Mouse (Mus musculus): Measurements from ENCODE around the gene Whamm. TPM values are rescaled to one million over a fixed set of nuclear protein-coding genes. Genes with fewer than 3 reads are reported as not detected.

Whamm gene
- polyA plus RNA-seq, 1 experiment, result 7.9 TPM

- Histone ChIP-seq H3K4me1 (ENCODE audit: control insufficient read depth, insufficient read depth, low read length) (no peaks in the 10 kb centered on the region), H3K4me3 (ENCODE audit: insufficient read depth, low read length) (no peak overlapping the region), H3K27ac (ENCODE audit: insufficient read depth, low read length) (no peak overlapping the region)
- TF ChIP-seq POLR2A (IDR thresholded peaks at IDR 0.05; ENCODE audit: low read depth, low read length) (no peak), CTCF (IDR thresholded peaks at IDR 0.05; ENCODE audit: borderline replicate concordance, insufficient read depth, low read length) (no peak)
Measured at GRCm38 (mm10) chr7:81583512-81583911, 12.4 kb downstream of the Whamm start.

DNA sequence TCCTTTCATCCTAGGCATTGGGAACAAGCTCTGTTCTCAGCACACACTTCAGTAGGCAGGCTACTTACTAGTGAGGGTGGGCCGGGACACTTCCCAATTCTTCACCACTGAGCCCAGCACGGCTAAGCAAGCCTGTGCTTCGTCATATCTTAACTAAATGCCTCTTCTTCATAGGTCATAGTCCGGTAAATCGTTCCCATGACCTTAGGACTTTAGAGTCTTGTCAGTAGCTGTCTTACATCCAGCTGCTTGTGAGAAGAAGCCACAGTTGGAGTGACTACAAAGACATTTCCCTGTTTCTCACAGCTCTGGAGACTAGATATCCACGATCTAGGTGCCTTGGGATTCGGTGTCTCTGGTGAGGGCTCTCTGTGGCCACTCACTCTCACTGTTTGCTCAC, 14.3 kb downstream of the Whamm start:
- no peaks in the 10 kb centered on the region for H3K4me1 ChIP-seq (ENCODE audit: control insufficient read depth, insufficient read depth, low read length)
- no peak overlapping the region for H3K27ac ChIP-seq (ENCODE audit: insufficient read depth, low read length)
- H3K4me3 ChIP-seq (ENCODE audit: insufficient read depth, low read length), result no peak overlapping the region
- TF ChIP-seq CTCF (IDR thresholded peaks at IDR 0.05; ENCODE audit: borderline replicate concordance, insufficient read depth, low read length), result no peak
- TF ChIP-seq POLR2A (IDR thresholded peaks at IDR 0.05; ENCODE audit: low read depth, low read length), result no peak

DNA sequence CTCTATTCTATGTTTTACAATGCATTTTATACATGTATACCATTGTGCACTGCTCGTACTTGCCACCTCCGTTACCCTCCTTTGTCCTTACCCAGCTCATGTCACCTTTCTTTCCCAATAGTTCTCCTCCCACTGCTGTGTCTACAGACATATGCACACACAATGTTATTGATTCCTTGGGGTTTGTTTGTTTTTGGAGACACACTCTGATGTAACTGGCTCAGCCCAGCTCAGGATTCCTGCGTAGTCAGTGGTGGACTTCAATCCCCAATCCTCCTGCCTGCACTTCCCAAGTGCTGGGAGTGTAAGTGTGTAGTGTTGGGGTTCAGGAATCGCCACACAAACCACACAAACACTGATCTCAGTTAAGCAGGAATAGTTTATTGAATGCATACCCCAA, 16.2 kb downstream of the Whamm start:
- H3K27ac ChIP-seq (ENCODE audit: insufficient read depth, low read length), result no peak overlapping the region
- no peak for TF ChIP-seq CTCF (IDR thresholded peaks at IDR 0.05; ENCODE audit: borderline replicate concordance, insufficient read depth, low read length)
- no peak for TF ChIP-seq POLR2A (IDR thresholded peaks at IDR 0.05; ENCODE audit: low read depth, low read length)
- H3K4me3 ChIP-seq (ENCODE audit: insufficient read depth, low read length), result no peak overlapping the region
- no peaks in the 10 kb centered on the region for H3K4me1 ChIP-seq (ENCODE audit: control insufficient read depth, insufficient read depth, low read length)

DNA sequence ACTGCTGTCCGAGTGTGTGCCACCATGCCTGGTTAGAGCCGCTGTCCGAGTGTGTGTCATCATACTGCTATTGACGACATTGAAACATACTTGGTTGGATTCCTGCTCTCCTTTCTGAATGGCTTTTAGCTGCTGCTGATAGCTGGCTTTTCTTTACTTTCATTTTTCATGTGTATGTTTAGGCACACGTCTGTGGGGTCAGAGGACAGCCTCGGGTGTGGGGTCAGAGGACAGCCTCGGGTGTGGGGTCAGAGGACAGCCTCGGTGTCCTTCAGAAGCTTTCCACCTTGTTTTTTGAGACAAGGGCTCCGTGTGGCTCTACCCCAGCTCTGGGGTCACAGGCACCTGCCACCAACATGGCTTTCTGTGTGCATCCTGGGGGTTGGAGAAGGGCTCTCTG, 21.6 kb downstream of the Whamm start:
- Histone ChIP-seq H3K27ac (ENCODE audit: insufficient read depth, low read length) (no peak overlapping the region), H3K4me3 (ENCODE audit: insufficient read depth, low read length) (no peak overlapping the region), H3K4me1 (ENCODE audit: control insufficient read depth, insufficient read depth, low read length) (no peaks in the 10 kb centered on the region)
- TF ChIP-seq CTCF (IDR thresholded peaks at IDR 0.05; ENCODE audit: borderline replicate concordance, insufficient read depth, low read length) (no peak), POLR2A (IDR thresholded peaks at IDR 0.05; ENCODE audit: low read depth, low read length) (no peak)

DNA sequence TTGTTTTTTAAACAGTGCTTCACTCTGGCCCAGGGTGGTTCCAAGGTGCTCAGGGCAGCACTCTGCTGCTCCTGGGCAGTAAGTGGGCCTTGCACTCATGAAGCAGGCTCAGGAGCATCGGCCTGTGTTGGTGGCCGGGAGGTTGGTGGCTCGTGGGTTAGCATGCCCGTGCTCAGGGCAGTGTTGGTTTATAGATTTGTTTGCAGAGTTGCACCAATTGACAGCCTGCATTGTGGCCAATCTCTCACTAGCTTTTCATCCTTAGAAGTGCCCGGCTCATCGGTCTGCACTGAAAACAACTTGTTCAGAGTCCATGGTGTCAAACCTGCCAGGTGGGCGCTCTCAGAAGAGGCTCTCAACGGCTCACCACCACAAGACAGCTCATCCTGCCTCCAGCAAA, 22.3 kb downstream of the Whamm start:
- Histone ChIP-seq H3K27ac (ENCODE audit: insufficient read depth, low read length) (no peak overlapping the region), H3K4me3 (ENCODE audit: insufficient read depth, low read length) (no peak overlapping the region), H3K4me1 (ENCODE audit: control insufficient read depth, insufficient read depth, low read length) (no peaks in the 10 kb centered on the region)
- TF ChIP-seq POLR2A (IDR thresholded peaks at IDR 0.05; ENCODE audit: low read depth, low read length) (no peak), CTCF (IDR thresholded peaks at IDR 0.05; ENCODE audit: borderline replicate concordance, insufficient read depth, low read length) (no peak)

- TF ChIP-seq CTCF (IDR thresholded peaks at IDR 0.05; ENCODE audit: borderline replicate concordance, insufficient read depth, low read length) (no peak), POLR2A (IDR thresholded peaks at IDR 0.05; ENCODE audit: low read depth, low read length) (no peak)
- H3K4me1 ChIP-seq (ENCODE audit: control insufficient read depth, insufficient read depth, low read length), result no peaks in the 10 kb centered on the region
- no peak overlapping the region for H3K27ac ChIP-seq (ENCODE audit: insufficient read depth, low read length)
- no peak overlapping the region for H3K4me3 ChIP-seq (ENCODE audit: insufficient read depth, low read length)
Measured at GRCm38 (mm10) chr7:81595056-81595455, 24.0 kb downstream of the Whamm start.

DNA sequence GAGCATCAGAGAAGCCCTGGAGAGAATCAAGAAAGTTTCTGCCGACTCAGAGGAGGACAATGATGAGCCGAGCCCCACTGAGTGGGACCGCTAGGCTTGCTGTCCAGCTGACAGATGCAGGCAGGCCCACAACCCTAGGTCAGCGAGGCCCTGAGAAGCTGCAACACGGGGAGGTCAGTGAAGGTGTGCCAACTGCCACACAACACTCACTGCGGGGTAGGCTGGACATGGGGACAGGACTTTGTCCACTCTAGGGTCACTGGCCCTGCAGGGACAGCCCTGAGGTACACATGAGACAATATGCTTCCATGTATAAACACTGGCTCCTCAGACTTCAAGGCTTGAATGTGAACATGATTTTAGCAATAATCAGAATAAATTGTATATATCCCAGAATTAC, 25.0 kb downstream of the Whamm start:
- Histone ChIP-seq H3K4me3 (ENCODE audit: insufficient read depth, low read length) (no peak overlapping the region), H3K4me1 (ENCODE audit: control insufficient read depth, insufficient read depth, low read length) (no peaks in the 10 kb centered on the region), H3K27ac (ENCODE audit: insufficient read depth, low read length) (no peak overlapping the region)
- no peak for TF ChIP-seq POLR2A (IDR thresholded peaks at IDR 0.05; ENCODE audit: low read depth, low read length)
- no peak for TF ChIP-seq CTCF (IDR thresholded peaks at IDR 0.05; ENCODE audit: borderline replicate concordance, insufficient read depth, low read length)

DNA sequence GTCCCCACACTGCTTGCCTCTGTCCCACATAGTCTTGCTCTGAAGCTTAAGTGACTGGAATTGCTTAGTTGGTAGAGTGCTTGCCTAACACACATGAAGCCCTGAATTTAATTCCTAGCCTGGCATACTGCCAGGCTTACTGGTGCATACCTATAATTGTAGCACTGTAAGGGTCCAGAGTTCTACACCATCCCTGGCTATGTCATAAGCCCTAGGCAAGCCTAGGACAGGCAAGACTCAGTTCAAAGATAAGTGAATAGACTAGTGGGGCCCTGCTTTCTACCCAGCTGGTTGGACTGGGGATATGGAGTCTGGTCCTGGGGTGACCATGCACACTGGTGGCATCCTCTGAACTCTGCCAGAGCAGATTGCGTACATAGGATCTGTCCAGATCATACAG, 26.6 kb downstream of the Whamm start:
- Histone ChIP-seq H3K4me1 (ENCODE audit: control insufficient read depth, insufficient read depth, low read length) (no peaks in the 10 kb centered on the region), H3K27ac (ENCODE audit: insufficient read depth, low read length) (no peak overlapping the region), H3K4me3 (ENCODE audit: insufficient read depth, low read length) (no peak overlapping the region)
- TF ChIP-seq POLR2A (IDR thresholded peaks at IDR 0.05; ENCODE audit: low read depth, low read length) (no peak), CTCF (IDR thresholded peaks at IDR 0.05; ENCODE audit: borderline replicate concordance, insufficient read depth, low read length) (no peak)

DNA sequence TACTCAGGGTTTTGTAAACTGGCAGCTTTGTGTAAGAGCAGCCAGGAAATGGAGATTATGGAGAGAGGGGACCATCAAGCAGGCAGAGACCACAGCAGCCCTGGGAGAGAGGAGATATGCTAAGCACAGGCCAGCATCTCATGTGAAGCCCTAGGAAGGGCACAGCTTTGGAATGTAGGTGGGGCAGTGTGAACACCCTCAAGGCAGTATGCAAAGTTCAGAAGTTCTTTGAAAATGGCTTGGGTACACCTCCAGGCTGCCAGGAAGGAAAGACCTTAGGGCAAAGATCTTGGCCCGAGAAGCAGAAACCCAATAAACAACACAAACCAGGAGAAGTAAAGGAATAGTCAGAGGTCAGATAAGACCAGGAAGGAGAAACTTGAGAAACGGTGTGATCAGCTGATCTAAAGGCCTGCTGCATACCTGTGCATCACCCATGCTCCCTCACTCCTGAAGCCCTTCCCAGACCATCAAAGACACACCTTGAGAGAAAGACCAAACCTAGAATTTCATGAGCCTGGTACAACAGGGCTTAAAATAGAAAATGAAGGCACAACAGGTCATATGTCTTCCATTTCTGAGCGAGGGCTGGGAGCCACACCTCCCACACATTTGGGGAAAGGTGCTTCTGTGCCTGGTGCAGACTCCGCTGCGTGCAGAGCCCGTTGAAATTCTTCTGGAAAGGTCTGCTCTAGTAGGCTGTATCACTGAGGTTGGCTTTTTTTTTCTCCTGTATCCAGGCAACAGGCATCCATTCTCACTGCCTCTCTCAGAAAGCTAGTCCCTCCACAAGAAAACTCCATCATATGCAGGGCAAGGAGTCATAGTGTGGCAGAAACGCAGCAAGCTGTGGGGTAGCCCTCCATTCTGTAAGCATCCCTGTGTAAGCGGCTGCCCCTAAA, 28.6 kb downstream of the Whamm start:
- no peak for TF ChIP-seq POLR2A (IDR thresholded peaks at IDR 0.05; ENCODE audit: low read depth, low read length)
- TF ChIP-seq CTCF (IDR thresholded peaks at IDR 0.05; ENCODE audit: borderline replicate concordance, insufficient read depth, low read length), result no peak
- Histone ChIP-seq H3K4me3 (ENCODE audit: insufficient read depth, low read length) (no peak overlapping the region), H3K4me1 (ENCODE audit: control insufficient read depth, insufficient read depth, low read length) (no peaks in the 10 kb centered on the region), H3K27ac (ENCODE audit: insufficient read depth, low read length) (no peak overlapping the region)

DNA sequence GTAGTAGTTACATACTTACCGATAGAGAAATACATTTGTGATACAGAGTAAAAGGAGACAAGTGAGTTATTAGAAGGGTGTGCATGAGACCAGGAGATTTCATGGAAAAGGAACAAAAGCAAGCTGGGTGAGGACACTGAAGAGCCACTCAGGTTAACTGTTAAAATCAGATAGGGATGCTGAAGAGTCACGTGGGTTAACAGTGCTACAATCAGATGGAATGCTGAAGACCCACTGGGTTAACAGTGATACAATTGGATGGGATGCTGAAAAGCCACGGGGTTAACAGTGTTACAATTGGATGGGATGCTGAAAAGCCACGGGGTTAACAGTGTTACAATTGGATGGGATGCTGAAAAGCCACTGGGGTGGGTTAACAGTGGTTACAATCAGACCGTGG, 33.9 kb downstream of the Whamm start:
- H3K4me3 ChIP-seq (ENCODE audit: insufficient read depth, low read length), result no peak overlapping the region
- H3K4me1 ChIP-seq (ENCODE audit: control insufficient read depth, insufficient read depth, low read length), result no peaks in the 10 kb centered on the region
- no peak overlapping the region for H3K27ac ChIP-seq (ENCODE audit: insufficient read depth, low read length)
- TF ChIP-seq POLR2A (IDR thresholded peaks at IDR 0.05; ENCODE audit: low read depth, low read length), result no peak
- TF ChIP-seq CTCF (IDR thresholded peaks at IDR 0.05; ENCODE audit: borderline replicate concordance, insufficient read depth, low read length), result no peak

Data from embryonic fibroblast, embryonic 13.5 days (primary cell).